Mouse (Mus musculus) left cerebral cortex, postnatal 4 days (tissue): ENCODE data around the gene Fermt3. TPM values are rescaled to one million over a fixed set of nuclear protein-coding genes. Genes with fewer than 3 reads are reported as not detected.

ENCODE experiments used
- DNase-seq: peaks from one replicate; pipeline ENCODE4 v3.0.0-alpha.2; 2022
- intact Hi-C: fragments of 180-260 bp; cut with DNase I; formaldehyde crosslinking; loops from one replicate; pipeline ENCODE4 v1.15.1; 2025
- total RNA-seq, 2 experiments: library from RNA; stranded (reverse); gene quantifications; 2 replicates each; pipeline ENCODE4 v1.2.3; 2021

Fermt3 gene
- total RNA-seq, 2 experiments from 2014 or later: 3.2 to 3.4 TPM

GRCm38 (mm10) chr19:7039841-7040636, 20.8 kb upstream of the Fermt3 start, which contains the start of gene Stip1:
Gene Stip1, minus strand, starts transcription at chr19:7039967.
- intact Hi-C loops: no loop called here
- peak; percentile 99 for DNase-seq

- DNase-seq: peak; percentile 72
- intact Hi-C loops: no loop called here
Measured at GRCm38 (mm10) chr19:7039088-7039720, 19.9 kb upstream of the Fermt3 start.

- no peak for DNase-seq
- intact Hi-C loops: no loop called here
Measured at GRCm38 (mm10) chr19:7034006-7034405, 14.7 kb upstream of the Fermt3 start.

GRCm38 (mm10) chr19:7029531-7029930, 10.3 kb upstream of the Fermt3 start:
- intact Hi-C loops: no loop called here
- no peak for DNase-seq

- intact Hi-C loops: no loop called here
- peak; percentile 45 for DNase-seq
Measured at GRCm38 (mm10) chr19:7020224-7020641, 964 bp upstream of the Fermt3 start.

GRCm38 (mm10) chr19:7018546-7018945, 723 bp downstream of the Fermt3 start:
- no peak for DNase-seq
- intact Hi-C loops: no loop called here

GRCm38 (mm10) chr19:7017541-7018457, 1.5 kb downstream of the Fermt3 start:
- intact Hi-C loops: no loop called here
- DNase-seq: no peak

- peak; percentile 60 for DNase-seq
- intact Hi-C loops: no loop called here
Measured at GRCm38 (mm10) chr19:7014481-7015135, 4.7 kb downstream of the Fermt3 start.

- intact Hi-C loops: no loop called here
Measured at GRCm38 (mm10) chr19:7013984-7014383, 5.3 kb downstream of the Fermt3 start.

GRCm38 (mm10) chr19:7012426-7012825, 6.8 kb downstream of the Fermt3 start:
- DNase-seq: no peak
- intact Hi-C loops: no loop called here

More at GRCm38 (mm10) chr19:7013984-7014383, 5.3 kb downstream of the Fermt3 start:
- no peak for DNase-seq

GRCm38 (mm10) chr19:7006892-7007593, 12.2 kb downstream of the Fermt3 start:
- intact Hi-C loops: no loop called here
- no peak for DNase-seq

GRCm38 (mm10) chr19:6999360-7000063, 19.8 kb downstream of the Fermt3 start:
- intact Hi-C loops: no loop called here
- no peak for DNase-seq

GRCm38 (mm10) chr19:6997721-6998290, 21.5 kb downstream of the Fermt3 start:
- DNase-seq: no peak

GRCm38 (mm10) chr19:6996006-6996405, 23.3 kb downstream of the Fermt3 start, which contains the start of the genes Nudt22 and Trpt1:
Gene Nudt22, minus strand, starts transcription at chr19:6996117.
Gene Trpt1, plus strand, starts transcription at chr19:6996131.
- DNase-seq: peak; percentile 86
- intact Hi-C loops: no loop called here

More at GRCm38 (mm10) chr19:6997721-6998290, 21.5 kb downstream of the Fermt3 start:
- intact Hi-C loops: no loop called here

GRCm38 (mm10) chr19:6995255-6995991, 23.8 kb downstream of the Fermt3 start:
- intact Hi-C loops: no loop called here

GRCm38 (mm10) chr19:6994489-6994888, 24.8 kb downstream of the Fermt3 start:
- DNase-seq: no peak
- intact Hi-C loops: no loop called here

More at GRCm38 (mm10) chr19:6995255-6995991, 23.8 kb downstream of the Fermt3 start:
- peak; percentile 63 for DNase-seq

GRCm38 (mm10) chr19:6994002-6994401, 25.3 kb downstream of the Fermt3 start:
- intact Hi-C loops: no loop called here
- DNase-seq: no peak
